Mouse (Mus musculus) embryonic facial prominence, embryonic 14.5 days (tissue): Measurements from ENCODE around the gene Raet1e. TPM values are rescaled to one million over a fixed set of nuclear protein-coding genes. Genes with fewer than 3 reads are reported as not detected.
"Not testable (repeated sequence)": the region's sequence is repeated elsewhere in the genome, so short reads cannot be mapped to it uniquely, and the experiment has no call there.

Experiments used
- ATAC-seq: fragments of 200-750 bp; cut with Nextera tagmentation; 2 replicates; pipeline ENCODE4 v1.8.0; 2017; ENCODE audit warnings: low read depth, moderate number of reproducible peaks, moderate TSS enrichment
- DNase-seq: peaks from one replicate; pipeline ENCODE4 v3.0.0-alpha.2; 2015; ENCODE audit warnings: low spot score
- H3K27ac ChIP-seq: fragments of 300-500 bp; sonication (generic); replicated peaks from 2 replicates; pipeline ENCODE4 v1.5.1; 2014; ENCODE audit warnings: low read depth, mild to moderate bottlenecking, low read length, moderate library complexity
- H3K27me3 ChIP-seq: fragments of 300-500 bp; sonication (generic); replicated peaks from 2 replicates; pipeline ENCODE4 v1.6.1; 2014; ENCODE audit warnings: low read length; ENCODE audit not compliant: control insufficient read depth, insufficient read depth
- H3K36me3 ChIP-seq: fragments of 300-500 bp; sonication (generic); 2 replicates; pipeline ENCODE4 v1.6.1; 2014; ENCODE audit warnings: low read length, mixed read lengths; ENCODE audit not compliant: control insufficient read depth, insufficient read depth
- H3K4me1 ChIP-seq: fragments of 300-500 bp; sonication (generic); 2 replicates; pipeline ENCODE4 v1.6.1; 2014; ENCODE audit warnings: antibody characterized with exemption, low read length; ENCODE audit not compliant: control insufficient read depth, insufficient read depth
- H3K4me2 ChIP-seq: fragments of 300-500 bp; sonication (generic); 2 replicates; pipeline ENCODE4 v1.6.1; 2014; ENCODE audit warnings: low read depth, mild to moderate bottlenecking, low read length, moderate library complexity, mixed read lengths
- H3K4me3 ChIP-seq: fragments of 300-500 bp; sonication (generic); 2 replicates; pipeline ENCODE4 v1.5.1; 2014; ENCODE audit warnings: low read depth, mild to moderate bottlenecking, low read length
- H3K9ac ChIP-seq: fragments of 300-500 bp; sonication (generic); 2 replicates; pipeline ENCODE4 v1.6.1; 2014; ENCODE audit warnings: low read depth, mild to moderate bottlenecking, low read length, moderate library complexity, mixed read lengths
- H3K9me3 ChIP-seq: fragments of 300-500 bp; sonication (generic); 2 replicates; pipeline ENCODE4 v1.6.1; 2016; ENCODE audit warnings: low read length; ENCODE audit not compliant: control insufficient read depth
- WGBS: fragments of 180-500 bp; shearing (Covaris S2); extraction: QIAGEN DNeasy Blood & Tissue Kit; methylation state at CpG from one replicate; pipeline ENCODE4 v1.1.7; 2014; 5-methylcytosine and 5-hydroxymethylcytosine counted together
- polyA plus RNA-seq: library from polyadenylated mRNA; unstranded; fragments of >200 nt; fragmentation: Nextera tagmentation; extraction: Ambion mirVana; gene quantifications from 2 replicates; pipeline ENCODE4 v1.2.1, GENCODE M21; 2014

Gene Raet1e
- polyA plus RNA-seq, 1 experiment from 2014 or later, result 5.4 TPM

GRCm38 (mm10) chr10:22270879-22271786 is 112.8 kb downstream of the Raet1e start:
- WGBS, result 33% methylated on average over 6 of the region's 8 CpGs
- DNase-seq, result not testable (repeated sequence)

GRCm38 (mm10) chr10:22272914-22273683 is 114.7 kb downstream of the Raet1e start:
- 3% methylated on average over 32 of the region's 37 CpGs for WGBS
- Histone ChIP-seq H3K4me2 (peak overlapping the region; percentile 78), H3K9ac (0 out of 2 replicates have a peak overlapping the region, but pooled peaks have one; percentile 5), H3K27me3 (peaks cover 11% of the 10 kb centered on the region), H3K4me3 (peak overlapping the region; percentile 46)
- not testable (repeated sequence) for H3K9me3 ChIP-seq, ATAC-seq, H3K36me3 ChIP-seq, H3K27ac ChIP-seq, H3K4me1 ChIP-seq
- peak; percentile 13 for DNase-seq

More at GRCm38 (mm10) chr10:22270879-22271786, 112.8 kb downstream of the Raet1e start:
- not testable (repeated sequence) for H3K9ac ChIP-seq, H3K4me2 ChIP-seq, ATAC-seq, H3K36me3 ChIP-seq, H3K4me1 ChIP-seq, H3K27ac ChIP-seq, H3K9me3 ChIP-seq, H3K4me3 ChIP-seq
- peaks cover 11% of the 10 kb centered on the region for H3K27me3 ChIP-seq

- H3K9me3 ChIP-seq, result no peaks in the 10 kb centered on the region
- H3K27ac ChIP-seq, result no peak overlapping the region
- peaks cover 11% of the 10 kb centered on the region for H3K27me3 ChIP-seq
- peak; percentile 20 for DNase-seq
- no peaks in the 10 kb centered on the region for H3K4me1 ChIP-seq
- H3K36me3 ChIP-seq, result no peaks in the 10 kb centered on the region
- peak overlapping the region; percentile 38 for H3K9ac ChIP-seq
- H3K4me3 ChIP-seq, result peak overlapping the region; percentile 46
- no peak for ATAC-seq
- WGBS, result under 1% methylated on average over 40 of the region's 41 CpGs
- H3K4me2 ChIP-seq, result peak overlapping the region; percentile 78
Observed at GRCm38 (mm10) chr10:22273684-22274305, 115.4 kb downstream of the Raet1e start.

GRCm38 (mm10) chr10:22274445-22275057 is 116.2 kb downstream of the Raet1e start:
- Histone ChIP-seq H3K4me1 (no peaks in the 10 kb centered on the region), H3K36me3 (no peaks in the 10 kb centered on the region), H3K27me3 (peaks cover 11% of the 10 kb centered on the region), H3K9ac (no peak overlapping the region), H3K9me3 (no peaks in the 10 kb centered on the region), H3K4me3 (peak overlapping the region; percentile 46), H3K4me2 (peak overlapping the region; percentile 78), H3K27ac (no peak overlapping the region)
- DNase-seq (no peak), ATAC-seq (no peak; the same call in 1 of the 2 replicates)
- 6% methylated on average over 15 of the region's 19 CpGs for WGBS

- not testable (repeated sequence) for H3K9me3 ChIP-seq, H3K4me1 ChIP-seq, H3K27me3 ChIP-seq, H3K36me3 ChIP-seq, ATAC-seq, H3K27ac ChIP-seq, H3K4me2 ChIP-seq, H3K9ac ChIP-seq, DNase-seq, H3K4me3 ChIP-seq
- WGBS, result 79% methylated on average over 2 of the region's 2 CpGs
Observed at GRCm38 (mm10) chr10:22278468-22278867, 120.1 kb downstream of the Raet1e start.

- WGBS, result 39% methylated on average over 6 of the region's 6 CpGs
- no peaks in the 10 kb centered on the region for H3K9me3 ChIP-seq
- H3K4me1 ChIP-seq, result no peaks in the 10 kb centered on the region
- no peak overlapping the region for H3K4me2 ChIP-seq
- H3K9ac ChIP-seq, result no peak overlapping the region
- no peaks in the 10 kb centered on the region for H3K36me3 ChIP-seq
- no peak overlapping the region for H3K4me3 ChIP-seq
- H3K27ac ChIP-seq, result no peak overlapping the region
- DNase-seq, result no peak
- ATAC-seq, result no peak
- no peaks in the 10 kb centered on the region for H3K27me3 ChIP-seq
Observed at GRCm38 (mm10) chr10:22282816-22283215, 124.4 kb downstream of the Raet1e start.

- ATAC-seq (no peak), DNase-seq (no peak)
- H3K4me3 ChIP-seq, result no peak overlapping the region
- H3K4me1 ChIP-seq, result no peaks in the 10 kb centered on the region
- no peak overlapping the region for H3K4me2 ChIP-seq
- no peaks in the 10 kb centered on the region for H3K36me3 ChIP-seq
- no peaks in the 10 kb centered on the region for H3K9me3 ChIP-seq
- no peak overlapping the region for H3K27ac ChIP-seq
- 18% methylated on average over 1 of the region's 1 CpGs for WGBS
- no peak overlapping the region for H3K9ac ChIP-seq
- H3K27me3 ChIP-seq, result no peaks in the 10 kb centered on the region
Observed at GRCm38 (mm10) chr10:22295676-22296075, 137.3 kb downstream of the Raet1e start.
